Mouse (Mus musculus) layer of hippocampus, adult 2 months (tissue): ENCODE data around the gene Lrrc15. TPM values are rescaled to one million over a fixed set of nuclear protein-coding genes. Genes with fewer than 3 reads are reported as not detected.

ENCODE experiments used
- DNase-seq, 2 experiments: peaks; one replicate each; pipeline ENCODE4 v3.0.0; 2022; ENCODE audit warnings: low spot score in 2 of 2
- H3K27ac ChIP-seq: fragments of 200-600 bp; 2 replicates; pipeline ENCODE4 v1.8.1; 2022
- H3K4me3 ChIP-seq: fragments of 200-600 bp; 2 replicates; pipeline ENCODE4 v1.8.1; 2022; ENCODE audit warnings: mild to moderate bottlenecking
- CTCF ChIP-seq: fragments of 200-600 bp; conservative IDR thresholded peaks from 2 replicates; pipeline ENCODE4 v1.8.1; 2022; ENCODE audit warnings: antibody characterized with exemption, mild to moderate bottlenecking, moderate library complexity
- total RNA-seq, 2 experiments: library from RNA; stranded (reverse); gene quantifications; 2 replicates each; pipeline ENCODE4 v1.2.3; 2021

Gene Lrrc15
- total RNA-seq, 2 experiments from 2014 or later, result 0.10 TPM; not detected in 1

DNA sequence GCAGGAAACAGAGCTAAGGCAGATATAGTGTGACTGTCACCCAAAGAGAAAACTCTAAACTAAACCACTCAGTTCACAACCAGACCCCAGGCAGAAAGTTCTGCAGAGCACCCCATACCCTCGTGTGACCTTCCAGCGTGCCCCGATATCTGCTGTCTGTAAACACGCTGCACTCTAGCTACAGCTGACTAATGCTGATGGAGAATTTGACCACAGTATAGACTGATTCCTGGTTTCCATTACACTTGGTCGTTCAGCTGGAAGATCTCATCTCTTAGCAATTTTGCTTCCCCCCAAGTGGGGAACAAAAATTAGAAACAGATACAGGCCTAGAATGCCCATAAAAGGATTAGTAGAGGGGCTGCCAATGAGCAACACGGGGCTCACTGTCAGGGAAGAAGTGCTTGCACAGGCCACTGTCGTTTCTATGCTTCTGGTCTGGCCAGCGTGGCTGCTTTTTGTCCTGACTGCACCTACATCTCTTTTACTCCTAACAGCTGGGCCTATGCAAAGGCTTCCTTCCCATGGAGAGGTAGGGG is 11.8 kb downstream of the Lrrc15 start:
- no peak overlapping the region for H3K4me3 ChIP-seq
- no peak overlapping the region for H3K27ac ChIP-seq
- TF ChIP-seq CTCF, result no peak
- no peak for DNase-seq

DNA sequence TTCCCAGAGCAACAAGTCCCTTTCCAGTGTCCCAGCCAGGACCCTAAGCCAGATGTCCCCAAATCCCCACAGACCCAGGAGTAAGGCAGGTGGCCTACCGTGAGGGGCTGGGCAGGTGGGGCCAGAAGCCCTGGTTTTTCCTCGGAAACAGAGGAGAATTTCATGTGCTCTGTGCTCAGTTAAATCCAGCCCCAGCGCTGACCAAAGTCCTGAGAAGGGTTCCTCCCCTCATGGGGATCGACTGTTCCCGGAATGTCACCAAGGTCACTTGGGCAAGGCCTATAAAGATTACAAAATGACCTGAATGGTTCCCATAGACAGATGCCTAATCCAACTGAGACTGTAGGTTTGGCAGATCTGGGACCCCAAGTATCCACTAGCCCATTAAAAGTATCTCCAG is 15.7 kb downstream of the Lrrc15 start, which contains the start of gene Cpn2:
Cpn2 (minus strand) TSS at position 141 of the 400 bp plus-strand sequence.
- no peak for TF ChIP-seq CTCF

DNA sequence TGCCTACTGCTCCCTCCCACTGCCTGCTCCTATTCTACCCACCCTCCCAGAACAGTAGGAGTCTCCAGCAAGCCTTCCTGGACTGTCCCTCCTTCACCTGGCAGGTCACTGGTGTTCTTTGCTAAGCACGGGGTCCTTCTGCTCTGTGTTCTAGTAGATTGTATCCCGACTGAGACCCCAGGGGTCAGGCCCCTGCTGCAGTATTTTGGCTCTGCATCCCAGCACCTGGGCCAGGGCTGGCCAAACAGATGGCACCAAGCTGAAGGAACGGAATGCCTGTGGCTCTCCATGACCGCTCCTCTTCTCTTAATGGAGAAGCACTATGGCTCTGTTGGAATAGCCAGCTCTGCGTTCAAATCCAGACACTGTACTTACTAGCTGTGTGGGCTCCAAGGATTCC is 16.5 kb downstream of the Lrrc15 start:
- no peak for TF ChIP-seq CTCF
- no peak overlapping the region for H3K27ac ChIP-seq
- H3K4me3 ChIP-seq, result no peak overlapping the region
- no peak for DNase-seq

More for the DNA sequence above, 15.7 kb downstream of the Lrrc15 start, which contains the start of gene Cpn2:
- Histone ChIP-seq H3K27ac (no peak within 1 kb of the TSS), H3K4me3 (no peak within 1 kb of the TSS)
- DNase-seq, result no peak

DNA sequence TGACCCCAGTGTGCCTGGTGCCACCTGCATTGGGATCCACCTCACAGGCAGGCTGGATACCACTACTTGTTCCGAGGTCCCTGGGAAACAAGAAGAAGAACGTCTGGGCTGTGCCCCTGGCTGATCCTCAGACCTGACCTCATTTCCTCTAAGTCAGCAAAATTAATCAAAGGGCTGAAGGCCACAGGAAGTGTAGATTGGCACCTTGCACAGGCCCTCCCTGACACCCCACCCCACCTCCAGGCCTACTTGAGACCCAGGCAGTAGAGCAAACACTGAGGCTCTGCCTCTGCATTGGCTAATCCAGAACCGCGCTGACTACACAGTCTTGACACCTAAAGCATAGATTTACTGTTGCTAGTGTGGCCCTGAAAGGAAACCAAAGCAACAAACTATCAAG is 17.4 kb downstream of the Lrrc15 start:
- DNase-seq, result no peak
- Histone ChIP-seq H3K4me3 (no peak overlapping the region), H3K27ac (no peak overlapping the region)
- no peak for TF ChIP-seq CTCF

DNA sequence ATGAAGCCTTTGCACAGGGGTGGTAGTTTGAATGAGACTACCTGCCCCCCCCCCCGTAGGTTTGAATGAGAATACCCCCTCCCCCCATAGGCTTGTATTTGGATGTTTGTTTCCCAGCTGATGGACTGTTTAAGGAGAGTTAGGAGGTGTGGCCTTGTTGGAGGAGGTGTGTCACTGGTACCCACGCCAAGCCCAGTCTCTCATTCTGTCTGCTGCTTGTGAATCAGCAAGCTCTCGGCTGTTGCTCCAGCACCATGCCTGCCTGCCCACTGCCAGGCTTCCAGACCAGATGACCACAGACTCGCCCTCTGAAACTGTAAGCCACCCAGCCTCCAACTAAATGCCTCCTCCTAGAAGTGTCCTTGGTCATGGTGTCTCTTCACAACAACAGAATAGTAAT is 19.9 kb downstream of the Lrrc15 start:
- H3K4me3 ChIP-seq, result no peak overlapping the region
- no peak overlapping the region for H3K27ac ChIP-seq
- TF ChIP-seq CTCF, result no peak
- no peak for DNase-seq

DNA sequence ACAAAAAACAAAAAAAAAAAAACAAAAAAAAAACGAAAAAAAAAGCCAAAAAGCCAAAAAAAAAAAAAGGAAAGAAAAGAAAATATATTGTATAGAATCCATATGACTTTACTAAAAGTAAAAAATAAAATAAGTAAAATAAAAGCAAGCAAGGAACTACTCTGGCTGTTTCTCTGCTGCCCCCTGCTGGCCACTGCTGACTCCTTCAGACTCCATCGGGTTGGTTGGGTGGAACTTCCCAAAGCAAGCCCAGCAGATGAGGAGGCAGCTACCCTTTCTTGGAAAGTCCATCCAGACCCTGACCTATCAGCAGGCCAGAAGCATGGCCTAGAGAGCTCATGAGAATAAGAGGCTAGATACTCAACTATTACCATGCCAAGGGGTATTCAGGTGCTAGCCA is 20.4 kb downstream of the Lrrc15 start:
- peak; percentile 87 for TF ChIP-seq CTCF
- DNase-seq, result peak; percentile 34 to 80
- Histone ChIP-seq H3K27ac (no peak overlapping the region), H3K4me3 (no peak overlapping the region)

DNA sequence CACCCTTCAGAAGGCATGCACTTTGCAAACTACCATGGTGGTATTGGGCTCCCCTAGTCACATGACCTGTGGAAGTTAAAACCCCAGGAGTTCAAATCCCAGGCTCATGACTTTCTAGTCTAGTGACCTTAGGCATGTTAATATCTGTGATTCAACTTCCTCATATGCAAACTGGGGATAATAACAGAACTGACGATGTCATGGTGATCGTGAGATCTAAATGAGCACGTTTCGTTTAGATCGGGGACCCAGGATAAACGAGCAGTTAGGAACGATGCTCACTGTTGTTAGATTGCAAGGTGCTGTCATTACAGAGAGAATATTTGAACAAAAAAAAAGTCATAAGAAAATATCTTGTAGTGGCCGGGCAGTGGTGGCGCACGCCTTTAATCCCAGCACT is 20.9 kb downstream of the Lrrc15 start:
- DNase-seq, result no peak
- H3K4me3 ChIP-seq, result no peak overlapping the region
- H3K27ac ChIP-seq, result no peak overlapping the region
- no peak for TF ChIP-seq CTCF

DNA sequence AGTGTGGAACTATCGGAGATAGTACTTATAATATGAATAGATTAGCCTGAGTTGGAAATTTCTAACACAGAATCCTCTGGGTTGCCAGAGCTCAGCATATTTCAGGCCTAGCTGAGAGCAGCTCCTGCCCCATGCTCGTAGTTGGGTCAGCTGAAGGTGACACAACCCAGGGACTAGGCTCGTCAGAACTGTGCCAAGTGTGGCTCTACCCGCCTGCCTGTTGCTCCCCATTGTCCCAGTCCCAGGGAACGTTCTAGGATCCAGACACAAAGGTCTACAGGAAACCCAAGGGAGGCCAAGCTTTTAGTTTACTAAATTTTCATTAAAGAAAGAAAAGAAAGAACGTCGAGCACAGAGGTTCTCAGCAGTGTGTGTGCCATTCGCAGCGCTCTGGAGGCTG is 21.7 kb downstream of the Lrrc15 start:
- Histone ChIP-seq H3K4me3 (no peak overlapping the region), H3K27ac (no peak overlapping the region)
- TF ChIP-seq CTCF, result no peak
- DNase-seq, result no peak

DNA sequence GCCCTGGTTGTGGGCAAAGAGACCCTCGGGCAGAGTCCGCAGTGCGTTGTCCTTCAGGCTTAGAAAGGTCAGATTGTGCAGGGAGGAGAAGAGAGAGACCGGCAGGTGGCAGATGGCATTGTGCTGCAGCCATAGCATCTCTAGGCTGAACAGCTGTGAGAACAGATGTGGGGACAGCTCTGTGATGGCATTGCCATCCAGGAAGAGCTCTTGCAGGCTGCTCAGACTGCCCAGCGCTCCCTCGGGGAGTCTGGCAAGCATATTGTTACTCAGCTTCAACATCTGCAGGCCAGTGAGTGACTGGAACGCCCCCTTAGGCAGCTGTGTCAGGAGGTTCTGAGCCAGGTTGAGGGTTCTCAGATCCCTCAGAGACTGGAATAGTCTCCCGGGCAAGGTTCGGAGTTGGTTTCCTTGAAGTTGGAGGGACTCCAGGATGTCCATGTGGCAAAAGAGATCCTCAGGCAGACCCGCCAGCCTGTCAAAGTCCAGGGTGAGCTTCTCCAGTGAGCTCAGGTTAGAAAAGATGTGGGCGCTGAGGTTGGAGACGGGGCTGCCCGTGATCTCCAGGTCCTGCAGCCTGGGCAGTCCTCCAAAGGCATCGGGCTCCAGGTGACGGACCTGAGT is 22.9 kb downstream of the Lrrc15 start:
- no peak overlapping the region for H3K4me3 ChIP-seq
- no peak overlapping the region for H3K27ac ChIP-seq
- no peak for TF ChIP-seq CTCF
- DNase-seq, result no peak

DNA sequence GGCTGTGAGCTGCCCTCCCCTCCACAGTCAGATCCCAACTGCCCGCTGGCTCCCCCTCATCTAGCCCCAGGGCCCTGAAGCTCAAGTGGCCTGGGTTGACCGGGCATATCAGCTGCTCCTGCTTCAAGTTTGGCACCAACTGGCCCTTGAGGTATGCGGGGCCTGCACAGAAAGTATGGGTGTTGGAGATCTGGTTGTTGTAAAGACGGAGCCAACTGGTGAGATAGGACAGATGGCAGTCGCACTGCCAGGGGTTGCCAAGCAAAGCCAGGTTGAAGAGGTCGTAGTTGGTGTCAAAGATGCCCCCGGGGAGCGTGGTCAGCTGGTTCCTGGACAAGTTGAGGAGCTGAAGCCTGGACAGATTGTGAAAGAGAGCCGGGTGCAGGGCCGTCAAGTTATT is 23.6 kb downstream of the Lrrc15 start:
- no peak for DNase-seq
- Histone ChIP-seq H3K27ac (no peak overlapping the region), H3K4me3 (no peak overlapping the region)
- no peak for TF ChIP-seq CTCF

DNA sequence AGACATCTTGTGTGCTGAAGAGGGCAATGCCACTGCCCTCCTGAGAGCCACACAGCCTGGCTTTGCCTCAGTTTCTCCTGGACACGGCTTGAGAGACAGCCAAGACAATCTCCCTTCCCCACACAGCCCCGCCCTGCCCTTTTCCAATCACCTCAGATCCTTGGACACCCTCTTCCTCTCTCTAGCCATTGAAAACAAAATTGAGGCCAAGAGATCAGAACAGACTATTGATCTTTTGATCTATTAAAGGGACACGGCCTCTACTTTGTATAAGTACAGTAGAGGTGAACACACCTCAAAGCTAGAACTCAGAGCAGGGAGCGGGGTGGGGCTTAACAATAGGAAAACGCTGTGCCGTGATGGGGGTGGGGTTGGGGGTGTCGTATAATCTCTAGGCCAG is 24.6 kb downstream of the Lrrc15 start:
- TF ChIP-seq CTCF, result no peak
- no peak overlapping the region for H3K27ac ChIP-seq
- DNase-seq, result no peak
- no peak overlapping the region for H3K4me3 ChIP-seq

DNA sequence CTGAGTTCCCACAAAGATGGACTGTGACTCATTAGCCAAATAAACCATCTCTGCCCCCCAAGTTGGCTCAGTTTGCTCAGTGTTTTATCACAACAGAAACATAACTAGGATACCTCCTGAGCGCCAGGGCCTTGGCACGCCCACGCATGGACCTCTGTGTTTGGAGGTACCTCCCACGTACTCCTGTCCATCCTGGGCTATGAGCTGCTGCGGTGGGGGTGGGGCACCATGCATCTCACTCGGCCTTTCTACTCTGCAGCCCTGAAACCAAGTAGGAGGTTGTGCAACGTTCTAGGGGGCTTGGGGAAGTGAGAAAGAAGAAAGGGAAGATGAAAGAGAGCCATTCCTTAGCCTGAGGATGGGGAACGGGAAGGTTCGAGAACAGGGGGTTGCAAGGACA is 25.3 kb downstream of the Lrrc15 start:
- H3K4me3 ChIP-seq, result no peak overlapping the region
- no peak for DNase-seq
- TF ChIP-seq CTCF, result no peak
- H3K27ac ChIP-seq, result no peak overlapping the region

DNA sequence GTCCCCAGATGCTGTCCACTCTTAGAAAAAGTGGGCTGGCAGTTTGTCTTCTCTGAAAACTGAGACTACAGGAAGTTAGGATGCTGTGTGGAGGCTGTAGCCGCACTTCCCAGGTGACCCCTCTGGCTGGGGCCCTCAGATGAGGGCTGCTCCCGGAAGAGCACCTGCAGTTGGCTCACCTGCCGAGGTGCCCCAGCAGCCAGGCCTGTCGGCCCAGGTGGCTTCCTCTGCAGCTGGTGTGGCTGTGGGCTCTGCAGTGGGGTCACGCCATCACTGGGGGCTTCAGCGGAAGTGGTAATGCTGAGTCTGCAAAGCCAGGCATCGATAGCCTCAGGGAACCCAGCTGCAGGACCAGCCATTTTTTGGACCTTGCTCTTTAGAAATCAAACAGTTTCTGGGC is 28.0 kb downstream of the Lrrc15 start:
- DNase-seq, result no peak
- Histone ChIP-seq H3K27ac (no peak overlapping the region), H3K4me3 (no peak overlapping the region)
- no peak for TF ChIP-seq CTCF

DNA sequence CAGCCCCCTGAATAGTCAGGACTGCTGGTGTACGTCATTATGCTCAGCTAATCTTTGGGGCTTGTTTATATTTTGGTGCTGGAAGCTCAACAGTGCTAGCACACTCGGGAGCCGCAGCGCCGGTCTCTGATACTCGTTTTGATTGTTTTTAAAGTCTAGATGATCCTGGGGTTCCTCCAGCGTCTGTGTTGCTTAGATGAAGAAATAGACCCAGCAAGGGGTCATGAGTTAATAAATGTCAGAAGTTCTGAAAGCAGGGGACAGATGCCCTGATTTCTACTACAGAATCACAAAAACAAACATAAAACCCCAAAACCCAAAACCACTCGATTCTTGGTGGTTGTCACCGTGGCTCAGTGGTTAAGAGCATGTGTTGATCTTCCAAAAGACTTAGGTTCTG is 29.2 kb downstream of the Lrrc15 start:
- no peak overlapping the region for H3K4me3 ChIP-seq
- no peak for DNase-seq
- no peak overlapping the region for H3K27ac ChIP-seq
- TF ChIP-seq CTCF, result no peak
